8 mouse cellular contexts compared by ENCODE assay signal in genomic region chr8:87656484-87657230, GRCm38 (mm10).
DNase-seq lines count a peak whose midpoint lies in the region; ATAC-seq and TF ChIP-seq lines count a peak whose summit lies in the region.

No protein-coding gene starts in this region.

- 0 out of 2 replicates have a peak overlapping the region, but pooled peaks have one; percentile 16 for H3K9ac ChIP-seq in heart, embryonic 11.5 days (ENCODE audit: low read depth, low read length)
- H3K9ac ChIP-seq in kidney, embryonic 14.5 days (ENCODE audit: low read depth, low read length), result peak overlapping the region; percentile 51
- H3K9ac ChIP-seq in lung, embryonic 14.5 days, result no peak overlapping the region; the same call in none of the 2 replicates

- peak overlapping the region; percentile 57 for H3K4me3 ChIP-seq in embryonic facial prominence, embryonic 10.5 days
- peak overlapping the region; percentile 51 for H3K4me3 ChIP-seq in heart, embryonic 11.5 days (ENCODE audit: low read depth, low read length)
- H3K4me3 ChIP-seq in kidney, embryonic 14.5 days (ENCODE audit: low read length), result peak overlapping the region; percentile 43
- H3K4me3 ChIP-seq in lung, embryonic 14.5 days (ENCODE audit: low read depth, low read length), result peak overlapping the region; percentile 41

- peak; percentile 75 for DNase-seq in urinary bladder, postnatal 14 days (ENCODE audit: low spot score)
- no peak for DNase-seq in urinary bladder, postnatal 10 days (ENCODE audit: low spot score)
- peak; percentile 86 for DNase-seq in embryonic facial prominence, embryonic 10.5 days (ENCODE audit: low spot score)
- DNase-seq in lung, embryonic 14.5 days, result peak; percentile 90
- peak; percentile 71 for DNase-seq in ovary, adult 18-20 months (ENCODE audit: low spot score)
- DNase-seq in thymus, postnatal 36 days, result peak; percentile 57 to 69

- H3K4me2 ChIP-seq in heart, embryonic 11.5 days, result peak overlapping the region; percentile 91
- peak overlapping the region; percentile 87 for H3K4me2 ChIP-seq in kidney, embryonic 14.5 days (replicated peaks; ENCODE audit: low read depth, low read length)
- H3K4me2 ChIP-seq in lung, embryonic 14.5 days, result peak overlapping the region; percentile 77

- H3K9me3 ChIP-seq in embryonic facial prominence, embryonic 10.5 days, result no peaks in the 10 kb centered on the region
- no peaks in the 10 kb centered on the region for H3K9me3 ChIP-seq in heart, embryonic 11.5 days (replicated peaks; ENCODE audit: control insufficient read depth, low read length)
- no peaks in the 10 kb centered on the region for H3K9me3 ChIP-seq in kidney, embryonic 14.5 days (ENCODE audit: control insufficient read depth, low read length)
- no peaks in the 10 kb centered on the region for H3K9me3 ChIP-seq in lung, embryonic 14.5 days (ENCODE audit: low read depth, low read length)

- TF ChIP-seq CTCF in lung, embryonic 14.5 days (IDR thresholded peaks at IDR 0.05; ENCODE audit: low read depth), result no peak

- ATAC-seq in heart, embryonic 11.5 days (replicated peaks; ENCODE audit: insufficient number of reproducible peaks, low FRiP score, low TSS enrichment), result peak; percentile 87
- peak; percentile 90 for ATAC-seq in kidney, embryonic 14.5 days (ENCODE audit: low FRiP score, low TSS enrichment)
- peak; percentile 90 for ATAC-seq in lung, embryonic 14.5 days (ENCODE audit: insufficient read depth)

- no peaks in the 10 kb centered on the region for H3K36me3 ChIP-seq in embryonic facial prominence, embryonic 10.5 days (replicated peaks)
- H3K36me3 ChIP-seq in heart, embryonic 11.5 days (ENCODE audit: control insufficient read depth, insufficient read depth, low read length), result no peaks in the 10 kb centered on the region
- H3K36me3 ChIP-seq in kidney, embryonic 14.5 days (ENCODE audit: control insufficient read depth, insufficient read depth, low read length), result no peaks in the 10 kb centered on the region
- H3K36me3 ChIP-seq in lung, embryonic 14.5 days (ENCODE audit: insufficient read depth), result no peaks in the 10 kb centered on the region

- peaks cover 39% of the 10 kb centered on the region for H3K4me1 ChIP-seq in embryonic facial prominence, embryonic 10.5 days
- peaks cover 22% of the 10 kb centered on the region for H3K4me1 ChIP-seq in heart, embryonic 11.5 days (ENCODE audit: control insufficient read depth, insufficient read depth, low read length)
- peaks cover 24% of the 10 kb centered on the region for H3K4me1 ChIP-seq in kidney, embryonic 14.5 days (ENCODE audit: control insufficient read depth, insufficient read depth, low read length)
- H3K4me1 ChIP-seq in lung, embryonic 14.5 days (ENCODE audit: insufficient read depth), result peaks cover 14% of the 10 kb centered on the region

- H3K27ac ChIP-seq in embryonic facial prominence, embryonic 10.5 days (replicated peaks), result no peak overlapping the region
- no peak overlapping the region for H3K27ac ChIP-seq in heart, embryonic 11.5 days (ENCODE audit: low read depth, low read length)
- no peak overlapping the region for H3K27ac ChIP-seq in kidney, embryonic 14.5 days (ENCODE audit: low read depth, low read length)
- H3K27ac ChIP-seq in lung, embryonic 14.5 days (ENCODE audit: low read depth), result no peak overlapping the region

- peaks cover 40% of the 10 kb centered on the region for H3K27me3 ChIP-seq in embryonic facial prominence, embryonic 10.5 days (replicated peaks; ENCODE audit: low read depth, poor library complexity, severe bottlenecking)
- H3K27me3 ChIP-seq in heart, embryonic 11.5 days (ENCODE audit: control insufficient read depth, insufficient read depth, low read length), result peaks cover 29% of the 10 kb centered on the region
- peaks cover 8% of the 10 kb centered on the region; the same call in 1 of the 2 replicates for H3K27me3 ChIP-seq in kidney, embryonic 14.5 days (ENCODE audit: control insufficient read depth, insufficient read depth, low read length)
- peaks cover 23% of the 10 kb centered on the region for H3K27me3 ChIP-seq in lung, embryonic 14.5 days (ENCODE audit: insufficient read depth, low read length)

- 7% methylated on average over 35 of the region's 35 CpGs for WGBS in embryonic facial prominence, embryonic 10.5 days
- 6% methylated on average over 35 of the region's 35 CpGs for WGBS in heart, embryonic 11.5 days (ENCODE audit: insufficient replicate concordance)
- 6% methylated on average over 35 of the region's 35 CpGs for WGBS in kidney, embryonic 14.5 days
- WGBS in lung, embryonic 14.5 days, result 7% methylated on average over 35 of the region's 35 CpGs
